Mouse (Mus musculus) embryonic fibroblast, embryonic 13.5 days (primary cell): ENCODE measurements around the gene Slc1a4. TPM values are rescaled to one million over a fixed set of nuclear protein-coding genes. Genes with fewer than 3 reads are reported as not detected.
A peak's percentile ranks its signal among the peaks of the same experiment; 100 is the strongest.

Experiments used
- H3K27ac ChIP-seq: 2 replicates; pipeline ENCODE4 v1.5.1; 2012; ENCODE audit warnings: low read length, control low read depth, inconsistent platforms; ENCODE audit not compliant: insufficient read depth
- H3K4me1 ChIP-seq: 2 replicates; pipeline ENCODE4 v1.6.1; 2011; ENCODE audit warnings: low read length; ENCODE audit not compliant: control insufficient read depth, insufficient read depth
- H3K4me3 ChIP-seq: 2 replicates; pipeline ENCODE4 v1.5.1; 2011; ENCODE audit warnings: mild to moderate bottlenecking, control low read depth, low read length; ENCODE audit not compliant: insufficient read depth
- CTCF ChIP-seq: IDR thresholded peaks from 2 replicates; pipeline ENCODE4 v1.5.1; 2011; ENCODE audit warnings: mild to moderate bottlenecking, control low read depth, low read length, moderate library complexity, borderline replicate concordance; ENCODE audit not compliant: insufficient read depth
- POLR2A ChIP-seq: IDR thresholded peaks from 2 replicates; pipeline ENCODE4 v1.6.1; 2011; ENCODE audit warnings: low read depth, mild to moderate bottlenecking, control low read depth, low read length, moderate library complexity
- polyA plus RNA-seq: library from polyadenylated mRNA; stranded (reverse); fragments of >200 nt; gene quantifications from 2 replicates; pipeline ENCODE4 v1.2.4, GENCODE M21; 2011; ENCODE audit warnings: low read depth; ENCODE audit not compliant: missing spikeins, insufficient read length

Slc1a4 gene
- polyA plus RNA-seq, 1 experiment = 61.5 TPM

- H3K4me1 ChIP-seq = no peaks in the 10 kb centered on the region
- no peak overlapping the region for H3K27ac ChIP-seq
- TF ChIP-seq POLR2A = no peak
- TF ChIP-seq CTCF = no peak
- H3K4me3 ChIP-seq = no peak overlapping the region
Measured at GRCm38 (mm10) chr11:20269885-20270284, 62.6 kb downstream of the Slc1a4 start.

GRCm38 (mm10) chr11:20262628-20263380 is 69.7 kb downstream of the Slc1a4 start:
- Histone ChIP-seq H3K27ac (no peak overlapping the region), H3K4me3 (no peak overlapping the region), H3K4me1 (no peaks in the 10 kb centered on the region)
- TF ChIP-seq CTCF (no peak), POLR2A (no peak)

GRCm38 (mm10) chr11:20254791-20255190 is 77.7 kb downstream of the Slc1a4 start:
- TF ChIP-seq CTCF (no peak), POLR2A (no peak)
- Histone ChIP-seq H3K27ac (no peak overlapping the region), H3K4me1 (peaks cover 4% of the 10 kb centered on the region), H3K4me3 (no peak overlapping the region)

- H3K27ac ChIP-seq = peak overlapping the region; percentile 69
- no peak for TF ChIP-seq CTCF
- TF ChIP-seq POLR2A = no peak
- H3K4me3 ChIP-seq = no peak overlapping the region
- H3K4me1 ChIP-seq = peaks cover 4% of the 10 kb centered on the region
Measured at GRCm38 (mm10) chr11:20253088-20253487, 79.4 kb downstream of the Slc1a4 start.

Other genes starting within 250 kb of the Slc1a4 start
- 194 and 242 TPM in 2 replicates for gene Actr2, start 219.8 kb downstream of the Slc1a4 start, polyA plus RNA-seq
- 362 and 406 TPM in 2 replicates for gene Rab1a, start 131.3 kb downstream of the Slc1a4 start, polyA plus RNA-seq
- gene Cep68, start 83.3 kb downstream of the Slc1a4 start, polyA plus RNA-seq = 14.7 and 17.4 TPM in 2 replicates
- 36.4 and 40.5 TPM in 2 replicates for gene Sertad2, start 210.5 kb upstream of the Slc1a4 start, polyA plus RNA-seq